Mouse (Mus musculus) cortical plate, adult 2 months (tissue): ENCODE results near the gene Pdrg1.

Experiments
- CTCF ChIP-seq: fragments of 200-500 bp; IDR thresholded peaks from 2 replicates; pipeline ENCODE4 v1.5.1; 2011; ENCODE audit warnings: mild to moderate bottlenecking, control low read depth, low read length; ENCODE audit not compliant: insufficient read depth; ENCODE audit errors: extremely low read depth
- POLR2A ChIP-seq: fragments of 200-500 bp; IDR thresholded peaks from 2 replicates; pipeline ENCODE4 v1.6.1; 2011; ENCODE audit warnings: mild to moderate bottlenecking, low read length, control low read depth; ENCODE audit not compliant: insufficient read depth; ENCODE audit errors: extremely low read depth

DNA sequence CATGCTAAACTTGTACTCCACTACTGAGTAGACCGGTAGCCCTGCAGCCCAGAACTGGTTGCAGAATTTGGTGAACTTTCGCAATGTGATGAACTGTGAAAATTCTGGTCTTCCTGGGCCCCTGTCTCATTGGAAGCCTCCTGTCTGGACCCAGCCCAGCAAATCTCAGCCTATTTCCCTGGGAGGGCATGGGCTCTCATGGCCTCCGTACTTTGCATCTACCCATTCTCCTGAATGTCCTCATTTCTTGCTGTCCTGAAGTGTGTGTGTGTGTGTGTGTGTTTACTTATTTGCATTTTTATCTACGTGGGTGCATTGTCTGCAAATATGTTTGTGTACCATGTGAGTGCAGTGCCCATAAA, 34.8 kb upstream of the Pdrg1 start:
- TF ChIP-seq POLR2A, result no peak
- TF ChIP-seq CTCF, result no peak
